Mouse (Mus musculus) testis, adult 2 months (tissue): ENCODE results near the gene Clasrp. TPM values are rescaled to one million over a fixed set of nuclear protein-coding genes. Genes with fewer than 3 reads are reported as not detected.
A peak's percentile ranks its signal among the peaks of the same experiment; 100 is the strongest.
"Not testable (repeated sequence)": the region's sequence is repeated elsewhere in the genome, so short reads cannot be mapped to it uniquely, and the experiment has no call there.

Experiments used
- H3K27ac ChIP-seq: fragments of 200-500 bp; 2 replicates; pipeline ENCODE4 v1.5.1; 2012; ENCODE audit warnings: low read depth, low read length; ENCODE audit not compliant: control insufficient read depth, insufficient read depth
- H3K27me3 ChIP-seq: fragments of 200-500 bp; 2 replicates; pipeline ENCODE4 v1.6.1; 2012; ENCODE audit warnings: mild to moderate bottlenecking, low read length, moderate library complexity; ENCODE audit not compliant: control insufficient read depth, insufficient read depth
- H3K36me3 ChIP-seq: fragments of 200-500 bp; 2 replicates; pipeline ENCODE4 v1.6.1; 2012; ENCODE audit warnings: mild to moderate bottlenecking, low read length; ENCODE audit not compliant: control insufficient read depth, insufficient read depth
- H3K4me1 ChIP-seq: fragments of 200-500 bp; 2 replicates; pipeline ENCODE4 v1.6.1; 2012; ENCODE audit warnings: low read length; ENCODE audit not compliant: control insufficient read depth, insufficient read depth
- H3K4me3 ChIP-seq: fragments of 200-500 bp; 2 replicates; pipeline ENCODE4 v1.5.1; 2012; ENCODE audit warnings: low read depth, mild to moderate bottlenecking, low read length, moderate library complexity, mixed read lengths; ENCODE audit not compliant: control insufficient read depth
- CTCF ChIP-seq: fragments of 200-500 bp; IDR thresholded peaks from 2 replicates; pipeline ENCODE4 v1.5.1; 2012; ENCODE audit warnings: low read depth, mild to moderate bottlenecking, inconsistent platforms, low read length, moderate library complexity; ENCODE audit not compliant: control insufficient read depth, insufficient read depth, insufficient replicate concordance
- POLR2A ChIP-seq: fragments of 200-500 bp; IDR thresholded peaks from 2 replicates; pipeline ENCODE4 v1.6.1; 2012; ENCODE audit warnings: low read depth, mild to moderate bottlenecking, inconsistent platforms, low read length, moderate library complexity; ENCODE audit not compliant: control insufficient read depth
- polyA plus RNA-seq: library from polyadenylated mRNA; depleted of rRNA; stranded (reverse); fragments of >200 nt; gene quantifications from 2 replicates; pipeline ENCODE4 v1.2.3, GENCODE M21; 2012

The Clasrp gene
- polyA plus RNA-seq, 1 experiment = 99.3 TPM

DNA sequence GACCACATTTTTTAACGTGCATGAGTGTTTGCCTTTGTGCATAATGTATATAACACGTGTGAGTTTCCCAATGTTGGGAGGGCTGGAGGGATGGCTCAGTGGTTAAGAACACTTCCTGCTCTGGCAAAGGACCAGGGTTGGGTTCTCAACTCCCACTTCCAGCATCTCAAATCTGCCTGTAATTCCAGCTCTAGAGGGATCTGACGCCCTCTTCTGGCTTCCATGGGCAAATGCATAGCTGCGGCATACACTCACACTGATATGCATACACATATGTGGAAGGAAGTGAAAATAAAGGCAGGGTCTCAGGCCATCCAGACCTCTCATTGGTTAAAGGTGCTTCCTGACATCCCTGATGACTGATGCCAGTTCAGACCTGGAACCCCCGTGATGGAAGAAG, 3.0 kb upstream of the Clasrp start:
- Histone ChIP-seq H3K27ac (no peak overlapping the region), H3K4me3 (no peak overlapping the region), H3K4me1 (peaks cover 4% of the 10 kb centered on the region), H3K27me3 (no peaks in the 10 kb centered on the region), H3K36me3 (no peaks in the 10 kb centered on the region)
- TF ChIP-seq CTCF = no peak
- no peak for TF ChIP-seq POLR2A

DNA sequence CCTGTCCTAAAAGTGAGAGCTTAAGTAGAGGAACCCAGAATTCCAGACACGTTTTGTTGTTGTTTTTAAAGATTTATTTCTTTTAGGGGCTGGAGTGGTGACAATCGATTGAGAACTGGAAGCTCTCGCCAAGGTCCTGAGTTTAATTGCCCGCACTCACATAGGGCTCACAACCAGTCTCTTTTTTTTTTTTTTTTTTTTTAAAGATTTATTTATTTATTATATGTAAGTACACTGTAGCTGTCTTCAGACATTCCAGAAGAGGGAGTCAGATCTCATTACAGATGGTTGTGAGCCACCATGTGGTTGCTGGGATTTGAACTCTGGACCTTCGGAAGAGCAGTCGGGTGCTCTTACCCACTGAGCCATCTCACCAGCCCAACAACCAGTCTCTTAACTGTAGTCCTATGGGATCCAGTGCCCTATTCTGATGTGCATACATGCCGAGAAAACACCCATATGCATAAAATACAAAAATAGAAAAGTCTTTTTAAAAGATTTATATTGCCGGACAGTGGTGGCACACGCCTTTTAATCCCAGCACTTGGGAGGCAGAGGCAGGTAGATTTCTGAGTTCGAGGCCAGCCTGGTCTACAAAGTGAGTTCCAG, 424 bp upstream of the Clasrp start:
- H3K4me3 ChIP-seq = peak overlapping the region; percentile 93
- not testable (repeated sequence) for H3K27me3 ChIP-seq, H3K36me3 ChIP-seq, H3K4me1 ChIP-seq, H3K27ac ChIP-seq

DNA sequence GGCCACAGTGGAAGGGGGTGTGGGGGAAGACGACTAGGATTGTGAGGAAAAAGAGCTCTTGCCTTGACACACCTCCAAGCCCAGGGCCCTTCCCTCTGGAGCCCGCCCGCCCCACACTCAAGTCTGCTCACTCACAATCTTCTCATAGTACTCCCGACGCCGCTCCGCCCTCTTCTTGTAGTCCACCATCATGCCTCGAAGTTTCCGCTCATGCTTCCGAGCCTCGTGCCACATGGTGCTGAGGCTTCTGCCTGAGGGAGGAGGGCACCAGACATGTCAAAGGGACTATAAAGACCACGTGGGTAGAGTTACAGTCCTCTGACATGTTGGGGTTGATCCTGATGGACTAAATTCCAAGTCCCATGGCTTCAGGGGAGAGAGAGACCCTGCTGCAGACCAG, 1.2 kb downstream of the Clasrp start:
- Histone ChIP-seq H3K4me1 (peaks cover 4% of the 10 kb centered on the region), H3K36me3 (no peaks in the 10 kb centered on the region), H3K27me3 (no peaks in the 10 kb centered on the region), H3K27ac (no peak overlapping the region), H3K4me3 (no peak overlapping the region)
- TF ChIP-seq CTCF (no peak), POLR2A (no peak)

DNA sequence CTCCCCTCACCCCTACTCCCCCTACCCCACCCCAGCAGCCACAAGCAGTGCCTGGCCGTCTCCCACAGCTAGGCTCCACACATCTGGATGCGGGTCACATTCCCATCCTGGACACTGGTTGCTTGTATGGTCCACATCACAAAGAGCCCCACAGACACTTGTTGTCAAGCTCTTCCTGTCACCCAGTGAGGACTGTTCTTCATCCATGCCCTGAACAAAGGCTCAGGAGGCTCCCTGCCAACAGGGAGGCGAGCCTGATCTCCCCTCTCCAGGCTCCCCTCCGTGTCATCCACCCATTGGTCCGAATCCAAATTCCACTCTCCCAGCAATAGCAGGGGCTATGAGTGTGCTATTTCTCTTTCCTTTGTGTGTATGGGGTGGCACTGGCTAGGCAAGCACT, 3.7 kb downstream of the Clasrp start:
- no peaks in the 10 kb centered on the region for H3K27me3 ChIP-seq
- H3K4me1 ChIP-seq = peaks cover 4% of the 10 kb centered on the region
- no peaks in the 10 kb centered on the region for H3K36me3 ChIP-seq
- no peak for TF ChIP-seq CTCF
- no peak for TF ChIP-seq POLR2A
- H3K27ac ChIP-seq = no peak overlapping the region
- peak overlapping the region; percentile 74 for H3K4me3 ChIP-seq

DNA sequence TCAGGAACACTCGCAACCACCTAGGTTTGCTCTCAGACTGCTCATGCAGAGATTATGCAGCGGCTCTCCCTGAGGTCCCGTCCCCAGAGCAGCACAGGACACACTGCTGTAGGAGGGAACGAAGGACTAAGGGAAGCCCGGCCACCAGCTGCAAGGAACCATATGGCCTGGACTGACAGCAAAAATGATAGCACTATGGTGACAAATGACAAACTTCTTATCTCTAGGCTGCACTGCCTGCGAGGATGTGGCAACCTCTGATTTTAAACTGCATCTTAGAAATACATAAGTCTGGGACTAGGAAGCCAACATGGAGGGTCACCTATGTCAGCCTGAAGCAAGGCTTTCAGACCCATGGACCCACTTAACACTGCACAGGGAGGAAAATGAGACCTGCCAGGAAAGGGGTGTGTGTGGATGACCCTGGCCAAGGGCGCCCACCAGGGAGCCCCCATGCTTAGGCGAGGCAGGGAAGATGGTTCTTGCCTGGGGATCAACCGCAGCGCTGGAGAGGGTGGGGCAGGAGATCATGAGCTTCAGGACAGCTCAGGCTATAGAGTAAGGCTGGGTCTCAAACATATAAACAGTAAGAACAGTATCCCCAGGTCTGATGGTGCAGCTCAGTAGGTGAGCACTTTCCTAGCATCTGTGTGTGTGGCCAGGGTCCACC, 11.1 kb downstream of the Clasrp start:
- Histone ChIP-seq H3K27ac (no peak overlapping the region), H3K27me3 (no peaks in the 10 kb centered on the region), H3K4me1 (no peaks in the 10 kb centered on the region), H3K4me3 (peak overlapping the region; percentile 48), H3K36me3 (no peaks in the 10 kb centered on the region; the same call in 1 of the 2 replicates)
- no peak for TF ChIP-seq CTCF
- no peak for TF ChIP-seq POLR2A

DNA sequence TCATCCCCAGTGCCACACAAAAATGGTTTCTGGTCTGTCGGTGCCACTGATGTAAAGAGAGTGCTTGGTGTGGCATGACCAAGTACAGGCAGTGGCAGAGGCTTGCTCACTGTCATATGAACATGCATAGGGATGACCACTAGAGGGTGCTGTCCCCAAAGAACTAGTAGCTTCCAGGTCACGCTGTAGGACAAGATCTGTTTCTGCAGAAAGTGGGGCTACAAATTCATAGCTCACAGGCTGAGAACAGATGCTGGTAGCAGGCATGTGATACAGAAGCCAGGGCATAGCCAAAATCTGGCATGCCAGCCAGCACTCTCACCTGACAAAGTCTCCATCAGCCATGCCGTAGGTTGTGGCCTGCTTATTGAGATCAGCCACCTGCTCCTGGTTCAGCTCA, 14.4 kb downstream of the Clasrp start:
- H3K4me3 ChIP-seq = no peak overlapping the region
- H3K36me3 ChIP-seq = no peaks in the 10 kb centered on the region; the same call in 1 of the 2 replicates
- no peaks in the 10 kb centered on the region for H3K27me3 ChIP-seq

DNA sequence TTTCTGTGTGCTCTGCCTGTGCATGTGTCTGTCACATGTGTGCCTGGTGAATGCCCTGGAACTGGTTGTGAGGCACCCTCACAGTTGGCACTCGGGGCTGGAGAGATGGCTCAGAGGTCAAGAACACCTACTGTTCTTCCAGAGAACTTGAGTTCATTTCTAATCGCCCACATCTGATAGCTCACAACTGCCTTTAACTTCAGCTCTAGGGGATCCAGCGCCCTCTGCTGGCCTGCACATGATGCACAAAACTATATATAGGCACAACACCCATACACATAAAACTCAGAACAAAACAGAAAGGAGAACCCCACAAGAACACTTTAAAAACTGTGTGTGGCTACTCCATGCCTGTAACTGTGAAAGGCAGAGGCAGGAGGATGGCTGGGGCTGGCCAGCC, 15.1 kb downstream of the Clasrp start:
- Histone ChIP-seq H3K27me3 (no peaks in the 10 kb centered on the region), H3K27ac (no peak overlapping the region), H3K36me3 (no peaks in the 10 kb centered on the region; the same call in none of the 2 replicates), H3K4me1 (no peaks in the 10 kb centered on the region; the same call in 1 of the 2 replicates), H3K4me3 (no peak overlapping the region)
- TF ChIP-seq CTCF = peak; percentile 39; the same call in 1 of the 2 replicates
- TF ChIP-seq POLR2A = no peak

More for the DNA sequence above, 14.4 kb downstream of the Clasrp start:
- peak; percentile 69; the same call in 1 of the 2 replicates for TF ChIP-seq CTCF
- no peak for TF ChIP-seq POLR2A
- Histone ChIP-seq H3K4me1 (no peaks in the 10 kb centered on the region; the same call in 1 of the 2 replicates), H3K27ac (no peak overlapping the region)
